Mouse (Mus musculus): ENCODE measurements at regions not wholly inside any gene's neighbourhood (a gene's known extent, or its start where the extent isn't known, plus 50 kb on each side); places are given as distances from the start of the nearest gene placed in this dataset.
A peak's percentile ranks its signal among the peaks of the same experiment; 100 is the strongest.

DNA sequence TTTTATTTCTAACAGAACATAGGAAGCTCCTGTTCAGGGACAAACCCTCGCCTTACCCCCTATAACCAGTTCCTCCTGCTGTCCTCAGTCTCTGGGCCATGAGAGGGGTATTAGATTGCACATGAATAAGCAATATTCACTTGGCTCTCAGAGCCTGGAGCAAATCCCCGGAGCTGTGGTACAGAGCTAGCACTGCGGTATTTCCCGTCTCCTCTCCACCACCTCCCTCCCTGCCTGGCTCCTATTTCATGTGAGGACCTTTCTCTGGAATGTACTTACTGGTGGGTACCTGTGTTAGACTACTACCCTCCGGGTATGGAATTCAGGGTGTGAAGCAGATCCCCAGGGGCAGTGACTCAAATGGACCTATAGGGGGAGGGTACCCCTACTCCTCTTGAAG lies 206.9 kb upstream of the Cadm1 start:
- no peak overlapping the region for H3K4me2 ChIP-seq
- 76% methylated on average over 5 of the region's 5 CpGs for WGBS
- no peak for ATAC-seq

DNA sequence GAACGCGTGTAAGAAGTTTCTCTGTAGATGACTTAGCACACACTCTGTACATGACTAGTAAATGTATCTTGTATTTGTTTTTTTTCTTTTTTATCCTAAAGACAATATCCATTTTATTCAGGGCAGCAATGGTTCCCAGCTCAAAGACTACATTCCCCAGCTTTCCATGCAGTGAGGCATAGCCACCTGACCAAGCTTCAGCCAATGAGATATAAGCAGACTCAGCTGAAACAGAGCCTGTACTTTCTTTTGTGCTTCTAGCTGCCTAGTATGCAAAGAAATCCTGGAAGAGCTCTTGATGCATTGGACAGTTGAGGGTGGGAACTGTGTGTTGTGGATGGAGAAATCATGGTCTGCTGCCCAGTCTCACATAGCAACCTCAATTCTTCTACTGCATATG lies 202.4 kb upstream of the Cadm1 start:
- peaks cover 14% of the 10 kb centered on the region for H3K27me3 ChIP-seq
- 98% methylated on average over 2 of the region's 2 CpGs for WGBS
- H3K9ac ChIP-seq: no peak overlapping the region
- no peaks in the 10 kb centered on the region for H3K9me3 ChIP-seq (replicated peaks)
- no peaks in the 10 kb centered on the region for H3K36me3 ChIP-seq (ENCODE audit: poor library complexity, severe bottlenecking)
- ATAC-seq: peak; percentile 89
- no peak overlapping the region for H3K27ac ChIP-seq
- no peak overlapping the region for H3K4me2 ChIP-seq
- no peak overlapping the region for H3K4me3 ChIP-seq
- 0 out of 2 replicates have a peak, but pooled peaks cover 3% of the 10 kb centered on the region for H3K4me1 ChIP-seq

More for the DNA sequence above, 206.9 kb upstream of the Cadm1 start:
- Histone ChIP-seq H3K9ac (no peak overlapping the region), H3K27me3 (peaks cover 9% of the 10 kb centered on the region; the same call in 1 of the 2 replicates), H3K27ac (no peak overlapping the region), H3K9me3 (replicated peaks) (no peaks in the 10 kb centered on the region), H3K4me3 (no peak overlapping the region), H3K4me1 (no peaks in the 10 kb centered on the region), H3K36me3 (ENCODE audit: poor library complexity, severe bottlenecking) (no peaks in the 10 kb centered on the region)

DNA sequence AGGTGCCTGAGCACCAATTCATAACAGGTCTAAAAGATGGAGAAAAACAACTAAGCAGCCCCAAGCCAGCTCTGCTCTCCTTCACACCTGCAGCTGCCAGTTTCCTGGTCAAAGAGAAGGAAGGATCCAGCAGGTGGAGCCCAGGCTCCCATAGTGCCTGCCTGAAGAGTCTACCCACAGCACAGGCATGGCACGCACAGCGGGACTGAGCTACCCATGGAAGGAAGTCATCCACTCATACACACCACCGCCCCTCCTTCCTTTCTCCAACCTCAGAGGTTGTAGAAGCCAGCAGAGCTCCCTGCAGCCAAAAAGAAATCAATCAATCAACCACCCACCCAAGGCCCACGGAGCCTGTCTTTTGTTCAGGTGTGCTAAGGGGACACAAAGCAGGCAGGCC lies 197.0 kb upstream of the Cadm1 start:
- ATAC-seq: no peak
- Histone ChIP-seq H3K27ac (no peak overlapping the region), H3K36me3 (ENCODE audit: poor library complexity, severe bottlenecking) (no peaks in the 10 kb centered on the region), H3K27me3 (peaks cover 23% of the 10 kb centered on the region), H3K4me1 (0 out of 2 replicates have a peak, but pooled peaks cover 3% of the 10 kb centered on the region), H3K9me3 (replicated peaks) (no peaks in the 10 kb centered on the region), H3K9ac (no peak overlapping the region), H3K4me3 (no peak overlapping the region), H3K4me2 (no peak overlapping the region)
- WGBS: 35% methylated on average over 4 of the region's 4 CpGs

DNA sequence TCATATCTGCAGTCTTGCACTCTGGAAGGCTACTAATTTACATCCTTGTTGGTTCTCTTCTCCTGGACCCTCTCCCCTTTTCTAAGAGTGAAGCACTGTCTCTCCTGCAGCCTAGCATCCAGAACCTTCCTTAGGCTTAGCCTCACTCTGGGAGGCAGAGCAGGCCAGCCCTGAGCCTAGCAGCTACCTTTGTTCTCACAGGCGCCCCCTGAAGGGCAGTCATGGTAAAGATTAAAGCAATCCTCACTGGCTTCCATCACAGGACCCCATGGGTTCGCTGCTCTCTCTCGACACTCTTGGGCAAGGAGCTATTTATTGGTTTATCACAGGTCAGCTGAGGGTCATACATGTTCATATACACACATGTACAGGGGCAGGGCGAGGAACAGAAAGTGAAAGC lies 191.8 kb upstream of the Cadm1 start:
- H3K27ac ChIP-seq: no peak overlapping the region
- H3K9me3 ChIP-seq (replicated peaks): no peaks in the 10 kb centered on the region
- H3K4me3 ChIP-seq: no peak overlapping the region
- H3K36me3 ChIP-seq (ENCODE audit: poor library complexity, severe bottlenecking): no peaks in the 10 kb centered on the region
- H3K9ac ChIP-seq: no peak overlapping the region
- 59% methylated on average over 4 of the region's 4 CpGs for WGBS
- H3K27me3 ChIP-seq: peaks cover 21% of the 10 kb centered on the region
- no peak overlapping the region for H3K4me2 ChIP-seq
- no peak for ATAC-seq
- no peaks in the 10 kb centered on the region for H3K4me1 ChIP-seq

DNA sequence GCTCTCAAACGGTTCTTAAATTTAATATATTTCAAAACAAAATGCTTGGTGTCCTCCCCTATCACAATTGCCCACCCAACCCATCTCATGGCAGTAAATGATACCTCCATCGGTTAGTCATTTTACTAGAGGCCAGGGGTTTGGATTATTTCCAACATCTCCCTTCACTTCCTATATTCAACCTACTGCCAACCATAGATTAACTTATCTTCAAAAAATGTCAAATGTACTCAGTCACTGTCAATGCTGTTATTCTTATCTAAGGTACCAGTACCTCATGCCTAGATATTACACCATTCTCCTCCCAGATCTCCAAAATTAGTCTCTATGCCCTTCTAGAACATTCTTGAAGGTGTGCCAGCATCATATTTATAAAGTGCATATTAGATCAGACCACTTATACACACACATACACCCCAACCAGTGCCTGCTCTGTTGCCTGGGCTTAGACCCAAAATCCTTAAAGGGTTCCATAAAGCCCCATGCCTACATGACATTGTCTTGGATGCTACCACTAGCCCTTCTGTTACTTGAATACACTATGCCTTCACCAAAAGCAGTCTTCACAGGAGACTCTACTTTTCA lies 183.4 kb upstream of the Cadm1 start:
- 89% methylated on average over 2 of the region's 2 CpGs for WGBS
- H3K9ac ChIP-seq: no peak overlapping the region
- peaks cover 50% of the 10 kb centered on the region for H3K27me3 ChIP-seq
- ATAC-seq: no peak
- H3K36me3 ChIP-seq (ENCODE audit: poor library complexity, severe bottlenecking): no peaks in the 10 kb centered on the region
- H3K27ac ChIP-seq: no peak overlapping the region
- H3K4me2 ChIP-seq: no peak overlapping the region
- H3K4me3 ChIP-seq: no peak overlapping the region
- no peaks in the 10 kb centered on the region for H3K9me3 ChIP-seq (replicated peaks)
- peaks cover 12% of the 10 kb centered on the region; the same call in 1 of the 2 replicates for H3K4me1 ChIP-seq

DNA sequence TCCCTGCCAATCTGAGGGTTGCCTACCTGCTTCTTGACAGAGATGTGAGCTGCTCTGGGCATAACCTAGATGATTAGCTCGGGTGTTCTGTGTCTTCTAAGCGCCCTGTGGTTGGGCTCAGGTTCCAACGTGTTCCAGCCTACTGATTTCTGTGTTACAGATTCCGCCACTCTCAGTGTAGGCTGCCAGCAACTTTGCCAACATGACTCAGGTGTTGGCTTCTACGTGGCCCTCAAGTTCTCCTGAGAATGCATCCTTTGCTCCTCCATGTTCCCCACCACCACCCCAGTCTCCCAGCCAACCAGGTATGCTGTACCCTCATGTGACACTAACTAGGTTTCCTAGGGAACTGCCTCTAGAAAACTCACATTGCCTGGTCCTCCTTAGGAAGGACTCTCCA lies 179.7 kb upstream of the Cadm1 start:
- H3K36me3 ChIP-seq (ENCODE audit: poor library complexity, severe bottlenecking): no peaks in the 10 kb centered on the region
- no peaks in the 10 kb centered on the region for H3K9me3 ChIP-seq (replicated peaks)
- H3K9ac ChIP-seq: no peak overlapping the region
- no peak overlapping the region for H3K4me3 ChIP-seq
- no peak overlapping the region for H3K27ac ChIP-seq
- peaks cover 64% of the 10 kb centered on the region for H3K27me3 ChIP-seq
- peaks cover 21% of the 10 kb centered on the region for H3K4me1 ChIP-seq
- ATAC-seq: no peak
- H3K4me2 ChIP-seq: no peak overlapping the region
- 76% methylated on average over 5 of the region's 5 CpGs for WGBS

DNA sequence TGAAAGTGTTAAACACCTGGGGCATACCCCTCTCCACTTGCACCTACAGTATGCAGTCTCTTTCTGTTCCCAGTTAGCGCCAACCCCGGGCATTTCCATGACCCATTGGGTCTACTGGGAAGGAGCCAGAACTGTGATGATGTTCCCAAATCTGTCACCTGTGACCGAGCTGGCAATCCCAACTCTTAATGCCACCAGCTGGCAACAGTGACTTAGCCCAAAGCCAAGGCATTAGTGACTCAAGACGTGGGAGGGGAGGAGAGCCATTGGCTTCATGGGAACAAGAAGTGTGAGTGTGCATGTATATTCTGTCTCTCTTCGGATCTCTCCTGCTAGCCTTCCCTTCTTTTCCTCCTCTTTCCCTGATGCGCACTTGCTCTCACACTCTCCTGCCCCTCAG lies 178.9 kb upstream of the Cadm1 start:
- no peak for ATAC-seq

DNA sequence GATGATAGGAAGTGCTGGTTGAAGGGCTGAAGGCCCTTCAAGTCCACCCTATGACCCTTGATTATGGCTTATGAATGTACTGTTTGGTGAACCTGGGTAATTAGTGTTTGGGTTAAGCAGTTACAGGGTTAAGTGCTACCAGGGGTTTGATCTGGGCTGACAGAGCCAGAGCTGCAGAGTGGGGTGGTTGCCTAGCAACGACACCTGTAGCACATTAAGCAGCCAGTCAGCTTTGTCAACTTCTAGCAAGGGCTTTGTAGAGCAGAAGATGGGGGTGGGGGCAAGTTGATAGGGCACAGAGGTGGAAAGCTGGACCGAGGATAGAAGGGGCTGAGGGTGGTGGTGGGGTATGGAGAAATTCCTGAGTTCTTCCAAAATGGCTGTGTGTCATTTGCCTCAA lies 177.0 kb upstream of the Cadm1 start:
- H3K27ac ChIP-seq: no peak overlapping the region
- H3K9ac ChIP-seq: no peak overlapping the region
- H3K4me3 ChIP-seq: no peak overlapping the region
- H3K4me1 ChIP-seq: peaks cover 29% of the 10 kb centered on the region
- peaks cover 58% of the 10 kb centered on the region for H3K27me3 ChIP-seq
- no peak overlapping the region for H3K4me2 ChIP-seq
- no peak for ATAC-seq
- WGBS: 11% methylated on average over 2 of the region's 2 CpGs
- H3K9me3 ChIP-seq (replicated peaks): no peaks in the 10 kb centered on the region
- no peaks in the 10 kb centered on the region for H3K36me3 ChIP-seq (ENCODE audit: poor library complexity, severe bottlenecking)

More for the DNA sequence above, 178.9 kb upstream of the Cadm1 start:
- no peaks in the 10 kb centered on the region for H3K9me3 ChIP-seq (replicated peaks)
- no peaks in the 10 kb centered on the region for H3K36me3 ChIP-seq (ENCODE audit: poor library complexity, severe bottlenecking)
- H3K4me1 ChIP-seq: peaks cover 21% of the 10 kb centered on the region
- H3K27me3 ChIP-seq: peaks cover 70% of the 10 kb centered on the region
- 80% methylated on average over 6 of the region's 6 CpGs for WGBS
- H3K4me3 ChIP-seq: no peak overlapping the region
- no peak overlapping the region for H3K4me2 ChIP-seq
- H3K9ac ChIP-seq: no peak overlapping the region
- H3K27ac ChIP-seq: no peak overlapping the region

DNA sequence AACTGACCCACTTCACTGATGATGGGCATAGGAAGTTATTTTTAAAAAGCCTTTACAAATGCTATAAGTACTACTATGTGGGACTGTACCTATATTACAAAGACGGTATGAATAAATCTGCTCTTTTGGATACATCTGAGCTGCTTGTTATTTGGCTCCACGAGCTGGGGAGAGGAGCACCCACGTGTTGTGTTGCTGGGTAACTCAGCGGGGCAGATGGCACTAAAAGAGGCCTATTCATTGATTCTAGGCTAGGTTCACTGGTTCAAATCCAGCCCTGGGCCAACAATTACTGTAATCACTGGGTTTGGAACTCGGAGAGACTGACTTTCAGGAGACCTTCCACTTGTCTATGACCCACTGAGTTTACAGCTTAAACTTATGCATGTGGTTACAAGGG lies 176.0 kb upstream of the Cadm1 start:
- no peak overlapping the region for H3K4me3 ChIP-seq
- 71% methylated on average over 5 of the region's 5 CpGs for WGBS
- no peak overlapping the region for H3K4me2 ChIP-seq
- H3K27ac ChIP-seq: no peak overlapping the region
- no peak overlapping the region for H3K9ac ChIP-seq
- peaks cover 49% of the 10 kb centered on the region for H3K27me3 ChIP-seq
- no peak for ATAC-seq
- H3K4me1 ChIP-seq: peaks cover 39% of the 10 kb centered on the region
- H3K9me3 ChIP-seq (replicated peaks): no peaks in the 10 kb centered on the region
- no peaks in the 10 kb centered on the region for H3K36me3 ChIP-seq (ENCODE audit: poor library complexity, severe bottlenecking)

DNA sequence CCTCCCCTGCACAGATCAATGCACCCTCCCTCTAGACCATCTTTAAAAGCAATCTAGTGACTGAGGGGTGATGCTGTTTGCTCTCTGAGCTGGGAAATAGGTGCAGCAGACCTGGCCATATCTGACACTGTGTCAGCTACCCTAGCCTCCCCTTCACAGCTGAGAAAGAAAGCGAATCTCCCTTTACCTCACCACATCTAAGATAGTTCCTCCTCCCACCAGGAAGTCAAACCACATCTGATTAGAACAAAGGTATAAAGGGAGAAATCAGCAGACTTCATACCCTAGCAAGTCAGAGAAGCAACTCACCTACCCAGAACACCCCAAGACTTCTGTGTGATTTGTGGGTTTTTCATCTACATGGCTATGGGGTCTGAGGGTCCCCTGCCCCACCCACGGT lies 175.6 kb upstream of the Cadm1 start:
- Histone ChIP-seq H3K4me1 (peaks cover 39% of the 10 kb centered on the region), H3K9me3 (replicated peaks) (no peaks in the 10 kb centered on the region), H3K36me3 (ENCODE audit: poor library complexity, severe bottlenecking) (no peaks in the 10 kb centered on the region), H3K9ac (no peak overlapping the region), H3K27ac (no peak overlapping the region), H3K4me2 (no peak overlapping the region), H3K4me3 (no peak overlapping the region), H3K27me3 (peaks cover 46% of the 10 kb centered on the region)
- 95% methylated on average over 2 of the region's 2 CpGs for WGBS
- no peak for ATAC-seq

DNA sequence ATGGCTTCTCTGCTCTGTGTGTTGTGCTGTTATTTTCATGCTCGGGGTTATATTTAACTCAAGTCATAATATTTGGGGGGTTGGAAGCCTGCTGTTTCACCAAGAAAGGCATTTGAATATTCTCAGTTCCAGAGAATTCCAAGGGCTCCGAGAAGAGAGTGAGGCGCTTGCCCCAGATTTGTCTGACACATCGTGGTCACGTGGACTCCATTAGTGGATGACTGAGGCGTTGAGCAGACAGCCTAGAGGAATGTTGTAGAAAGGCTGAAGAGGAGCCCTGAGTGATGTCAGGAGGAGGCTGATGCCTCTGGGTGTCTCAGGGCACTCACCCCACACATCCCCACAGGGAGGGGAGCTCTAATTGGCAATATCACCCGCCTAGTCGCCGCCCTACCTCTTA lies 175.1 kb upstream of the Cadm1 start:
- Histone ChIP-seq H3K27ac (no peak overlapping the region), H3K4me1 (peaks cover 39% of the 10 kb centered on the region), H3K36me3 (ENCODE audit: poor library complexity, severe bottlenecking) (no peaks in the 10 kb centered on the region), H3K9ac (no peak overlapping the region), H3K27me3 (peaks cover 48% of the 10 kb centered on the region), H3K9me3 (replicated peaks) (no peaks in the 10 kb centered on the region), H3K4me3 (no peak overlapping the region), H3K4me2 (no peak overlapping the region)
- 88% methylated on average over 9 of the region's 9 CpGs for WGBS
- ATAC-seq: no peak

DNA sequence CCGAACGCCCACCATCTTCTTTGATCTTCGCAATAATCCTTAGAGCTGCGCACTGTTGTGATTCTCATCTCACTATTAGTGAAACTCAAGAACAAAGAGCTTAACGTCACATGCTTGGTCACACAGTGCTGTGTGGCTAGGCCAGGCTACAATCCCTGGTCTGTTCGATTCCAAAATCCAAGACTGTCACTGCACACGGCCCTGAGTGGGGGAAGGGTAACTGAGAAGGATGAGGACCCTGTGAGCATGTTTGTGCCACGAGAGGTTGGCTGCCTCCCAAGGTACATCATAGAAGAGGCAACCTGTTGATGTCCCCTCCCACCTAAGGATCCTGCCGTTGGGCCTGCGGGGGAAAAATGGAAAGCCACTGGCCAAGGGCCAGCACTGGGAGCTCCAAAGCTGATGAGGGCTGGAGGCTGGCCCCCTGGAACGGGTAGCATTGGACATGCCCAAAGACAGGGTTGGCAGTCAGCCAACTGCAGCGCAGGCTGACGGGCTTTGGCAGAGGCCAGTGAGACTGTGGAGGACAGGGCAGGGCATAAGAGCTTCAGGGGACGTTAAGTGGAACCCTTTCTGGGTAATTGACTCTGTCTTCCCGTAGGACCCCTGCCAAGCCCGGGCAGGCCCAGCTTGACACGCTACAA lies 172.1 kb upstream of the Cadm1 start:
- H3K36me3 ChIP-seq (ENCODE audit: poor library complexity, severe bottlenecking): no peaks in the 10 kb centered on the region
- WGBS: 26% methylated on average over 17 of the region's 17 CpGs
- H3K4me1 ChIP-seq: peaks cover 40% of the 10 kb centered on the region
- no peaks in the 10 kb centered on the region for H3K9me3 ChIP-seq (replicated peaks)
- ATAC-seq: peak; percentile 91
- H3K4me2 ChIP-seq: peak overlapping the region; percentile 44
- H3K4me3 ChIP-seq: no peak overlapping the region
- peaks cover 36% of the 10 kb centered on the region for H3K27me3 ChIP-seq
- peak overlapping the region; percentile 45; the same call in 1 of the 2 replicates for H3K27ac ChIP-seq
- H3K9ac ChIP-seq: no peak overlapping the region

DNA sequence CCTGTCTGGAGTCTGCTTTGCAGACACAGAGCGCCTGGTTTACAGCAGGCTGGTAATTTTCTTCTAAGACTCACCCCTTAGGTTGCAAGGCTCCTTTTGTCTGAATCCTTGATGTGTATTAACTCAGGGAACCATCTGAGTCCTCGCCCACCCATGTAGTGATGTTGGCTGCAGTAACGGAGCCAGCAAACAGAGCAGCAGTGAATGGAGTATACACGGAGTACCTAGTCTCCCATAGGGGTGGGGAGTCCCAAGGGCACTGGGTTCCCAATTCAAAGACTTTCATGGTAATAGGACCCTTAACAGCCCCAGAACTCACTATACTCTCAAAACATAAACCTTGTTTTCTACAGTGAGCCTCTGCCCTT lies 171.6 kb upstream of the Cadm1 start:
- peak overlapping the region; percentile 45; the same call in 1 of the 2 replicates for H3K27ac ChIP-seq
- no peak overlapping the region for H3K4me3 ChIP-seq
- peak; percentile 45; the same call in 1 of the 2 replicates for ATAC-seq
- H3K9me3 ChIP-seq (replicated peaks): no peaks in the 10 kb centered on the region
- peaks cover 36% of the 10 kb centered on the region for H3K27me3 ChIP-seq
- peaks cover 40% of the 10 kb centered on the region for H3K4me1 ChIP-seq
- H3K36me3 ChIP-seq (ENCODE audit: poor library complexity, severe bottlenecking): no peaks in the 10 kb centered on the region
- no peak overlapping the region for H3K9ac ChIP-seq
- 21% methylated on average over 4 of the region's 4 CpGs for WGBS
- H3K4me2 ChIP-seq: peak overlapping the region; percentile 44
